Mouse (Mus musculus) neural tube, embryonic 14.5 days (tissue): ENCODE data around the gene Il21r. TPM values are rescaled to one million over a fixed set of nuclear protein-coding genes. Genes with fewer than 3 reads are reported as not detected.

Experiments
- ATAC-seq: fragments of 200-750 bp; cut with Nextera tagmentation; 2 replicates; pipeline ENCODE4 v1.8.0; 2017; ENCODE audit warnings: low read depth, mild to moderate bottlenecking, moderate TSS enrichment, moderate library complexity
- H3K27ac ChIP-seq: fragments of 300-500 bp; sonication (generic); 2 replicates; pipeline ENCODE4 v1.5.1; 2014; ENCODE audit warnings: low read depth, mild to moderate bottlenecking, control low read depth, low read length, moderate library complexity, mixed read lengths
- H3K27me3 ChIP-seq: fragments of 300-500 bp; sonication (generic); 2 replicates; pipeline ENCODE4 v1.6.1; 2014; ENCODE audit warnings: low read length; ENCODE audit not compliant: control insufficient read depth, insufficient read depth
- H3K36me3 ChIP-seq: fragments of 300-500 bp; sonication (generic); 2 replicates; pipeline ENCODE4 v1.6.1; 2014; ENCODE audit warnings: low read length, mixed read lengths; ENCODE audit not compliant: control insufficient read depth, insufficient read depth
- H3K4me1 ChIP-seq: fragments of 300-500 bp; sonication (generic); 2 replicates; pipeline ENCODE4 v1.6.1; 2014; ENCODE audit warnings: low read length; ENCODE audit not compliant: control insufficient read depth, insufficient read depth
- H3K4me2 ChIP-seq: fragments of 300-500 bp; sonication (generic); 2 replicates; pipeline ENCODE4 v1.6.1; 2014; ENCODE audit warnings: mild to moderate bottlenecking, low read depth, low read length, control low read depth
- H3K4me3 ChIP-seq: fragments of 300-500 bp; sonication (generic); 2 replicates; pipeline ENCODE4 v1.5.1; 2014; ENCODE audit warnings: low read depth, low read length, control low read depth, mixed read lengths
- H3K9ac ChIP-seq: fragments of 300-500 bp; sonication (generic); replicated peaks from 2 replicates; pipeline ENCODE4 v1.6.1; 2014; ENCODE audit warnings: low read depth, mild to moderate bottlenecking, control low read depth, low read length, mixed read lengths
- H3K9me3 ChIP-seq: fragments of 300-500 bp; sonication (generic); 2 replicates; pipeline ENCODE4 v1.6.1; 2016; ENCODE audit warnings: low read length; ENCODE audit not compliant: control insufficient read depth
- WGBS: fragments of 180-500 bp; shearing (Covaris S2); extraction: QIAGEN DNeasy Blood & Tissue Kit; methylation state at CpG from one replicate; pipeline ENCODE4 v1.1.7; 2014; 5-methylcytosine and 5-hydroxymethylcytosine counted together
- polyA plus RNA-seq: library from polyadenylated mRNA; unstranded; fragments of >200 nt; fragmentation: Nextera tagmentation; extraction: Ambion mirVana; gene quantifications from 2 replicates; pipeline ENCODE4 v1.2.1, GENCODE M21; 2014

Gene Il21r
- polyA plus RNA-seq, 1 experiment from 2014 or later, result not detected

- Histone ChIP-seq H3K27me3 (no peaks in the 10 kb centered on the region), H3K36me3 (no peaks in the 10 kb centered on the region), H3K4me1 (no peaks in the 10 kb centered on the region), H3K9me3 (no peaks in the 10 kb centered on the region), H3K27ac (no peak overlapping the region), H3K4me2 (no peak overlapping the region), H3K4me3 (no peak overlapping the region), H3K9ac (no peak overlapping the region)
- no peak for ATAC-seq
- WGBS, result 75% methylated on average over 3 of the region's 3 CpGs
These were observed 6.8 kb upstream of the Il21r start for GRCm38 (mm10) chr7:125596406-125596805.

GRCm38 (mm10) chr7:125597083-125597482 lies 6.1 kb upstream of the Il21r start:
- Histone ChIP-seq H3K4me2 (no peak overlapping the region), H3K27ac (no peak overlapping the region), H3K9me3 (no peaks in the 10 kb centered on the region), H3K4me1 (no peaks in the 10 kb centered on the region), H3K36me3 (no peaks in the 10 kb centered on the region), H3K4me3 (no peak overlapping the region), H3K27me3 (no peaks in the 10 kb centered on the region), H3K9ac (no peak overlapping the region)
- WGBS, result 93% methylated on average over 9 of the region's 9 CpGs
- ATAC-seq, result no peak

DNA sequence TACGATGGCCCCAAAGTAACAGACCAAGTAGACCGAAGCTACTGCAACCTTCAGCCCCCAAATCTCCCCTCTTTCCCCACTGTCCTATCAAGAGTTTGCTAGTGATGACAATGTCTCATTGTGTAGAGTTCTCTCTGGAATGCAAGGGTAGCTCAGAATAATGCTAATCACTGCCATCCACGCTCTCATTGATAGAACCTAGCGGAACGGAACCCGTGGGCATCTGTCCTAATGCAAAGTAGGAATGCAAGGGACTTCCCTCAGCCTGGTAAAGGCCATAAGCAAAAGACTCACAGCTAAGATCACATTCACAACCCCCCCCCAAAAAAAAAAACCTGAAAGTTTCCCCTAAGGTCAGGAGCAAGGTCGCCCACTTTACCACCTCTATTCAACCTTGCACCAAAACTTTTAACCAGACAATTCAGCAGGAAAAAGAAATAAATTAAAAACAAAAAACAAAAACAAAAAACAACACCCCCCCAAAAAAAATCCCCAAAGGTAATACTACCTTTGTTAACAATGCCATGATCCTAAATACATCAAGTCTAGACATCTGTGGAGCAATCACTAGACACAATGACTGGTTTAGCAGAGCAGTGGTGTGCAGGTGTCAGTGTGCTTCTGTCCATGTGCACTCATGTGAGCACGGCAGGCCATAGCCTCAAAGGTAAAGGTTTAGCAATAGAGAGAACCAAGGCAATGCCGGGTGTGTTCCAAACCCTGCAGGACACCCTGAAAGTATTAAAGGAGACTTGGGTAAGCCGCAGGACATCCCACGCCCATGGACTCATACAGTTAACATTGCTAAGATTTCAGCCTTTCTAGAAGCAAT lies 5.5 kb upstream of the Il21r start:
- H3K36me3 ChIP-seq, result no peaks in the 10 kb centered on the region
- H3K4me2 ChIP-seq, result no peak overlapping the region
- no peak overlapping the region for H3K9ac ChIP-seq
- H3K27me3 ChIP-seq, result no peaks in the 10 kb centered on the region
- 90% methylated on average over 11 of the region's 11 CpGs for WGBS
- H3K4me3 ChIP-seq, result no peak overlapping the region
- no peaks in the 10 kb centered on the region for H3K9me3 ChIP-seq
- no peak overlapping the region for H3K27ac ChIP-seq
- ATAC-seq, result no peak
- H3K4me1 ChIP-seq, result no peaks in the 10 kb centered on the region

GRCm38 (mm10) chr7:125599373-125599973 lies 3.8 kb upstream of the Il21r start:
- WGBS, result 73% methylated on average over 4 of the region's 4 CpGs
- ATAC-seq, result no peak
- H3K27ac ChIP-seq, result no peak overlapping the region

GRCm38 (mm10) chr7:125600136-125600535 lies 3.1 kb upstream of the Il21r start:
- no peak overlapping the region for H3K9ac ChIP-seq
- no peaks in the 10 kb centered on the region for H3K4me1 ChIP-seq
- H3K4me3 ChIP-seq, result no peak overlapping the region
- no peak overlapping the region for H3K27ac ChIP-seq
- H3K36me3 ChIP-seq, result no peaks in the 10 kb centered on the region
- H3K4me2 ChIP-seq, result no peak overlapping the region
- no peak for ATAC-seq
- no peaks in the 10 kb centered on the region for H3K9me3 ChIP-seq
- 78% methylated on average over 10 of the region's 10 CpGs for WGBS
- H3K27me3 ChIP-seq, result no peaks in the 10 kb centered on the region

More at GRCm38 (mm10) chr7:125599373-125599973, 3.8 kb upstream of the Il21r start:
- no peaks in the 10 kb centered on the region for H3K9me3 ChIP-seq
- no peaks in the 10 kb centered on the region for H3K27me3 ChIP-seq
- no peaks in the 10 kb centered on the region for H3K36me3 ChIP-seq
- H3K4me1 ChIP-seq, result no peaks in the 10 kb centered on the region
- no peak overlapping the region for H3K9ac ChIP-seq
- H3K4me3 ChIP-seq, result no peak overlapping the region
- no peak overlapping the region for H3K4me2 ChIP-seq

DNA sequence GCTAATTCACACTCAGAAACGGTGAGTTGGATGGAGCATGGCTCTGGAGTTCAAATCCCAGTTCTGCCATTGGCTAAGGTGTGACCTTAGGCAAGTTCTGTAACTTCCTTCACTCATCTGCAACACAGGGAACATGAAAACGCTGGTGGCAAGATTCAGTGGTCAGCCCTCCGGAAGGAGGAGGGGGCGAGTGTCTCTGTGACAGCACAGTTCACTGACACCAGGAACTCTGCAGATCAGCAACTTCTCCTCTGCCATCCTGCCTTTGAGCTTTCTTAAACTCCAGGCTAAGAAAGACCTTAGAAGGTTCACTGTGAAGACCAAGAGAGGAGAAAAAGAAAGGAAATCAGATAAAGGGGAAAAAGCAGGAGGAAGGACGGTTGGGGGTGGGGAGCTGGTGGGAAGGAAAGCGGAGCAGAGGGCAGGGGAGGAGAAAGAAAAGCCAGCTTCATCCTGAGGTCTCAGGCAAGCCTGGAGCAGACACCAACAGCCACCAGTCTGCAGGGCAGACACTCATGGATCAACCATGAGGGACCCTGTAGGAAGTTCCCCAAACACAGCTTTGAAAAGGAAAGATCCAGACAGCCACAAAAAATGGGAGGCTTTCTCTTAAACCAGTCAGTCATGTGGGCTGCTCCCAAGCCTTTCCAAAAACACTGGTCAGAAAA lies 2.5 kb upstream of the Il21r start:
- no peak overlapping the region for H3K27ac ChIP-seq
- H3K9me3 ChIP-seq, result no peaks in the 10 kb centered on the region
- no peaks in the 10 kb centered on the region for H3K36me3 ChIP-seq
- H3K27me3 ChIP-seq, result no peaks in the 10 kb centered on the region
- H3K9ac ChIP-seq, result no peak overlapping the region
- no peak overlapping the region for H3K4me3 ChIP-seq
- no peak overlapping the region for H3K4me2 ChIP-seq
- H3K4me1 ChIP-seq, result no peaks in the 10 kb centered on the region
- WGBS, result 55% methylated on average over 6 of the region's 6 CpGs
- no peak for ATAC-seq

DNA sequence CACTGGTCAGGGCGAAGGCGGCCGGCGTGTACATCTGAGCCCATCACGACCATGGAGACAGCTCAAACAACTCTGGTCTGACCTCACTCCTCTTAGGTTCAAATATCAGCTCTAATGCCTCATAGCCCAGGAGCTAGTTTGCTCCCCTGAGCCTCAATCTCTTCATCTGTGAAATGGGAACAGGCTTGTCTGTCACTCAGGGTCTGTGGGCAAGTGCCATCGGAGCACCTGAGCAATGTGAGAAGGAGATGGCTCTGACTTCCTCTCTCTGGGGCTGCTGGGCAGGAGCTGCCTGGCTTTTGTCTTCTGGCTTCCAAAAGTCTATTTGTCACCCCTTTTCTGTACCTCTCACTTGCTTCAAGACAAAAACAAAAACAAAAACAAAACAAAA lies 2.0 kb upstream of the Il21r start:
- H3K9ac ChIP-seq, result no peak overlapping the region
- H3K4me1 ChIP-seq, result no peaks in the 10 kb centered on the region
- no peak overlapping the region for H3K27ac ChIP-seq
- no peaks in the 10 kb centered on the region for H3K36me3 ChIP-seq
- WGBS, result 85% methylated on average over 6 of the region's 6 CpGs
- no peaks in the 10 kb centered on the region for H3K9me3 ChIP-seq
- no peak overlapping the region for H3K4me2 ChIP-seq
- no peak overlapping the region for H3K4me3 ChIP-seq
- no peak for ATAC-seq
- no peaks in the 10 kb centered on the region for H3K27me3 ChIP-seq

DNA sequence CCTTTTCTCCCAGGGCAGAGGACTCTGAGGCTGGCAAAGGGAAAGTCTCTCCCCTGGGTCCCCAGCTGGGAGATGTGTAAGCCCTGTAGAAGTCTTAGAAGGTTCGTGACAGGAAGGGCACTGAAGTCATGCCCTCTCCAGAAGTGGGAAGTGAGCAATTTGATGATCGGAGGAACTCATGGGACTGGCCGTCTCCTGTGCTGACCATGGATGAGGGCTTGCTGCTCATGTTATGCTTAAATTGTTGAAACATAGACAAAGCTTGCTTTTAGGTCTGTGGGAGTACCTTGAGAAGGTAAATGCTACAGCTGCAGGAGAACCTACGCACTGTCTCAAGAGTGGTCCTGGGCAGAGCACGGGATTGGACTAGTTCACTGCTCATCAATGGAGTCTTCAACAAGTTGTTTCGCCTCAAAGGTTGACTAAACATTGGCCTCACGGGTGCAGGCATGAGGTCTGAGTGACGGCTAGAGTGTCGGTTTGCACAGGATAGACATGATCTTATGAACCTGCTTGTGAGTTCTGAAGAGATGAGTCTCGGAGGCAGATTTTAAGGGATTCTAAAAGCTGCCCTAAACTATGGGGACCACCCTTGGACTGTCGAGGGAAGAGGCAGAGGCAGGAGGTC lies 1.3 kb upstream of the Il21r start:
- ATAC-seq, result no peak
- 83% methylated on average over 11 of the region's 11 CpGs for WGBS
- Histone ChIP-seq H3K9me3 (no peaks in the 10 kb centered on the region), H3K4me1 (no peaks in the 10 kb centered on the region), H3K9ac (no peak overlapping the region), H3K4me3 (no peak overlapping the region), H3K27ac (no peak overlapping the region), H3K27me3 (no peaks in the 10 kb centered on the region), H3K36me3 (no peaks in the 10 kb centered on the region), H3K4me2 (no peak overlapping the region)
